Mouse (Mus musculus): ENCODE results near the gene Gm4305. TPM values are rescaled to one million over a fixed set of nuclear protein-coding genes. Genes with fewer than 3 reads are reported as not detected.
"Not testable (repeated sequence)": the region's sequence is repeated elsewhere in the genome, so short reads cannot be mapped to it uniquely, and the experiment has no call there.

Gm4305 gene
- not detected in 2 replicates for polyA plus RNA-seq (2016; fragmentation: Nextera tagmentation; extraction: Ambion mirVana)

GRCm38 (mm10) chr10:100350793-100351192 lies at the start of gene Gm4305:
TSS of gene Gm4305 (plus strand) at chr10:100351093.
- not testable (repeated sequence) for ATAC-seq (ENCODE audit: low FRiP score); H3K4me3 ChIP-seq

GRCm38 (mm10) chr10:100335376-100335775 lies 15.5 kb upstream of the Gm4305 start, which contains the start of gene Gm4301:
TSS of gene Gm4301 (plus strand) at chr10:100335676.
- not testable (repeated sequence) for H3K27ac ChIP-seq; H3K27me3 ChIP-seq; H3K36me3 ChIP-seq; H3K4me2 ChIP-seq (replicated peaks); H3K9me3 ChIP-seq (replicated peaks); H3K9ac ChIP-seq; H3K4me3 ChIP-seq; H3K4me1 ChIP-seq; ATAC-seq (ENCODE audit: low FRiP score)
- no CpG with 5 or more reads among the region's 2 CpGs for WGBS

More at GRCm38 (mm10) chr10:100350793-100351192, at the start of gene Gm4305:
- not testable (repeated sequence) for H3K9me3 ChIP-seq (replicated peaks); H3K4me1 ChIP-seq; H3K9ac ChIP-seq; H3K27me3 ChIP-seq; H3K27ac ChIP-seq; H3K4me2 ChIP-seq (replicated peaks); H3K36me3 ChIP-seq
- WGBS: no CpG with 5 or more reads among the region's 3 CpGs

- not testable (repeated sequence) for H3K4me2 ChIP-seq (replicated peaks); H3K27me3 ChIP-seq; H3K36me3 ChIP-seq; H3K9me3 ChIP-seq (replicated peaks); H3K9ac ChIP-seq; ATAC-seq (ENCODE audit: low FRiP score); H3K4me3 ChIP-seq; H3K4me1 ChIP-seq; H3K27ac ChIP-seq
- whole genome bisulfite sequencing: no CpG with 5 or more reads among the region's 3 CpGs
Observed at GRCm38 (mm10) chr10:100340536-100340935, 10.4 kb upstream of the Gm4305 start, which contains the start of gene Gm4302. TSS of gene Gm4302 (plus strand) at chr10:100340836.

- H3K4me1 ChIP-seq; H3K4me2 ChIP-seq (replicated peaks); H3K4me3 ChIP-seq; ATAC-seq (ENCODE audit: low FRiP score); H3K9ac ChIP-seq; H3K27me3 ChIP-seq; H3K27ac ChIP-seq; H3K9me3 ChIP-seq (replicated peaks); H3K36me3 ChIP-seq: not testable (repeated sequence)
- no CpG with 5 or more reads among the region's 3 CpGs for WGBS
Observed at GRCm38 (mm10) chr10:100345672-100346071, 5.2 kb upstream of the Gm4305 start, which contains the start of gene Gm4303. TSS of gene Gm4303 (plus strand) at chr10:100345972.

- not testable (repeated sequence) for H3K9me3 ChIP-seq (replicated peaks); ATAC-seq (ENCODE audit: low FRiP score); H3K27me3 ChIP-seq; H3K4me3 ChIP-seq; H3K4me1 ChIP-seq; H3K9ac ChIP-seq; H3K4me2 ChIP-seq (replicated peaks); H3K36me3 ChIP-seq; H3K27ac ChIP-seq
- WGBS: 79% methylated on average over 2 of the region's 2 CpGs
Observed at GRCm38 (mm10) chr10:100356841-100357240, 5.9 kb downstream of the Gm4305 start.

- no CpG with 5 or more reads among the region's 3 CpGs for WGBS
- H3K27ac ChIP-seq; ATAC-seq (ENCODE audit: low FRiP score): not testable (repeated sequence)
Observed at GRCm38 (mm10) chr10:100361038-100361437, 10.1 kb downstream of the Gm4305 start, which contains the start of gene Gm4307. TSS of gene Gm4307 (plus strand) at chr10:100361338.

GRCm38 (mm10) chr10:100382460-100382859 lies 31.6 kb downstream of the Gm4305 start, which contains the start of gene Gm4312:
TSS of gene Gm4312 (minus strand) at chr10:100382560.
- not testable (repeated sequence) for H3K4me3 ChIP-seq; H3K9me3 ChIP-seq (replicated peaks); H3K36me3 ChIP-seq; H3K4me1 ChIP-seq; H3K27ac ChIP-seq; H3K9ac ChIP-seq; H3K4me2 ChIP-seq (replicated peaks); ATAC-seq (ENCODE audit: low FRiP score); H3K27me3 ChIP-seq
- WGBS: no CpG with 5 or more reads among the region's 2 CpGs

More at GRCm38 (mm10) chr10:100361038-100361437, 10.1 kb downstream of the Gm4305 start, which contains the start of gene Gm4307:
- H3K4me1 ChIP-seq; H3K4me2 ChIP-seq (replicated peaks); H3K9me3 ChIP-seq (replicated peaks); H3K9ac ChIP-seq; H3K27me3 ChIP-seq; H3K4me3 ChIP-seq; H3K36me3 ChIP-seq: not testable (repeated sequence)

Other genes starting within 250 kb of the Gm4305 start
- not detected in 2 replicates for gene Gm4301, start 15.4 kb upstream of the Gm4305 start, polyA plus RNA-seq (2016; fragmentation: Nextera tagmentation; extraction: Ambion mirVana)
- gene Gm4302, start 10.3 kb upstream of the Gm4305 start, polyA plus RNA-seq (2016; fragmentation: Nextera tagmentation; extraction: Ambion mirVana): not detected in 2 replicates
- not detected in 2 replicates for gene Gm4303, start 5.1 kb upstream of the Gm4305 start, polyA plus RNA-seq (2016; fragmentation: Nextera tagmentation; extraction: Ambion mirVana)
- gene Gm4307, start 10.2 kb downstream of the Gm4305 start, polyA plus RNA-seq (2016; fragmentation: Nextera tagmentation; extraction: Ambion mirVana): not detected in 2 replicates
- not detected in 2 replicates for gene Gm4312, start 31.5 kb downstream of the Gm4305 start, polyA plus RNA-seq (2016; fragmentation: Nextera tagmentation; extraction: Ambion mirVana)
- 19.2 and 20.4 TPM in 2 replicates for gene Tmtc3, start 136.3 kb downstream of the Gm4305 start, polyA plus RNA-seq (2016; fragmentation: Nextera tagmentation; extraction: Ambion mirVana)
- 6.3 and 8.1 TPM in 2 replicates for gene Cep290, start 136.5 kb downstream of the Gm4305 start, polyA plus RNA-seq (2016; fragmentation: Nextera tagmentation; extraction: Ambion mirVana)
- 12.3 and 14.5 TPM in 2 replicates for gene 4930430F08Rik, start 239.3 kb downstream of the Gm4305 start, polyA plus RNA-seq (2016; fragmentation: Nextera tagmentation; extraction: Ambion mirVana)
- gene 1700017N19Rik, start 239.4 kb downstream of the Gm4305 start, polyA plus RNA-seq (2016; fragmentation: Nextera tagmentation; extraction: Ambion mirVana): not detected in 2 replicates